Mouse (Mus musculus) cortical plate, adult 2 months (tissue): ENCODE measurements around the gene Tufm. TPM values are rescaled to one million over a fixed set of nuclear protein-coding genes. Genes with fewer than 3 reads are reported as not detected.

ENCODE experiments used
- H3K27ac ChIP-seq: fragments of 200-500 bp; 2 replicates; pipeline ENCODE4 v1.5.1; 2012; ENCODE audit warnings: low read length, control low read depth, inconsistent platforms; ENCODE audit not compliant: insufficient read depth
- H3K4me1 ChIP-seq: fragments of 200-500 bp; 2 replicates; pipeline ENCODE4 v1.6.1; 2011; ENCODE audit warnings: low read length; ENCODE audit not compliant: control insufficient read depth, insufficient read depth
- H3K4me3 ChIP-seq: fragments of 200-500 bp; 2 replicates; pipeline ENCODE4 v1.5.1; 2011; ENCODE audit warnings: mild to moderate bottlenecking, low read length, control low read depth; ENCODE audit not compliant: insufficient read depth
- CTCF ChIP-seq: fragments of 200-500 bp; IDR thresholded peaks from 2 replicates; pipeline ENCODE4 v1.5.1; 2011; ENCODE audit warnings: mild to moderate bottlenecking, control low read depth, low read length; ENCODE audit not compliant: insufficient read depth; ENCODE audit errors: extremely low read depth
- POLR2A ChIP-seq: fragments of 200-500 bp; IDR thresholded peaks from 2 replicates; pipeline ENCODE4 v1.6.1; 2011; ENCODE audit warnings: mild to moderate bottlenecking, low read length, control low read depth; ENCODE audit not compliant: insufficient read depth; ENCODE audit errors: extremely low read depth
- polyA plus RNA-seq: library from polyadenylated mRNA; depleted of rRNA; stranded (reverse); fragments of >200 nt; gene quantifications from 2 replicates; pipeline ENCODE4 v1.2.3, GENCODE M21; 2012; rRNA removed

Gene Tufm
- polyA plus RNA-seq, 1 experiment, result 96.8 TPM

DNA sequence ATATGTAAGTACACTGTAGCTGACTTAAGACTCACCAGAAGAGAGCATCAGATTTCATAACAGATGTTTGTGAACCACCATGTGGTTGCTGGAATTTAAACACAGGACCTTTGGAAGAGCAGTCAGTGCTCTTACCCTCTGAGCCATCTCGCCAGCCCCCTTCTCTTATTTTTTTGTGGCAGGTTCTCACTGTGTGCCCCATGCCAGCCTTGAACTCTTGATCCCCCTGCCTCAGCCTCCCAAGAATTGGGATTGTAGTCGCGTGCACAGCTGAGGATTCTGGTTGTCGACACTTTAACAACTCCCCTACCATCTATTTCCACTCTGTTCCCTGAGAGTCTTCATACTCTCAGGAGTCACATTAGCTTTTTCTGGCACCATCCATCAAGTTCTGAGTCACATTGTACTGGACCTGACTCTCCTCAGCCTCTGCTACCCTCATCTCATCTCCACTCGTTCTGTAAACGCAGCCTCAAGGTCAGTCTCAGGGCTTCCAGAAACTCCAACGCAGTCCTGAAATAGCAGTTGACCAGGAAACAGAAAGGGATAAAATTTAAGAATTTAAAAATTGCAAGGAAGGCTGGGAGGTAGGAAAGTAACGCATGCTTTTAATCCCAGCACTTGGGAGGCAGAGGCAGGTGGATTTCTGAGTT lies 20.1 kb downstream of the Tufm start:
- TF ChIP-seq POLR2A, result no peak
- no peak for TF ChIP-seq CTCF
- no peak overlapping the region for H3K27ac ChIP-seq

DNA sequence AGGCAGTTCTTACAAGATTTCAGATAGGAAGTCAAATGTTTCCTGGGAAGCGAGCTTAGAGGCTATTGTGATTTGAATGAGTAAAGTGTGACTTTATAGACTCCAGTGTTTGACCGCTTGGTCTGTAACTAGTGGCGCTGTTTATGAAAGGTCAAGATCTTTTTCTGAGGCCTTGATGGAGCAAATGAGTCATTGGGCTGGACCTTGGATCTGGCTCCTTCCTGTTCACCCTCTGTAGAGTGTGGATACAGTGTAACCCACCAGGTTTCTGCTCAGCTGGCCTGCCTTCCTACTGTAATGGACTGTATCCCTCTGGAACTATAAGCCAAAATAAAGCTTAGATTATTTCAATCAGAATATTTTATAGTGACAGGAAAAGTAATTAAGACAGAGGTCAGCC lies 24.1 kb downstream of the Tufm start:
- TF ChIP-seq POLR2A (no peak), CTCF (no peak)
- Histone ChIP-seq H3K4me3 (no peak overlapping the region), H3K4me1 (no peaks in the 10 kb centered on the region), H3K27ac (no peak overlapping the region)

More for the DNA sequence above, 20.1 kb downstream of the Tufm start:
- H3K4me3 ChIP-seq, result no peak overlapping the region
- H3K4me1 ChIP-seq, result no peaks in the 10 kb centered on the region

GRCm38 (mm10) chr7:126518261-126518941 lies 31.2 kb downstream of the Tufm start:
- Histone ChIP-seq H3K4me1 (no peaks in the 10 kb centered on the region), H3K27ac (no peak overlapping the region), H3K4me3 (no peak overlapping the region)
- TF ChIP-seq CTCF (no peak), POLR2A (no peak)

DNA sequence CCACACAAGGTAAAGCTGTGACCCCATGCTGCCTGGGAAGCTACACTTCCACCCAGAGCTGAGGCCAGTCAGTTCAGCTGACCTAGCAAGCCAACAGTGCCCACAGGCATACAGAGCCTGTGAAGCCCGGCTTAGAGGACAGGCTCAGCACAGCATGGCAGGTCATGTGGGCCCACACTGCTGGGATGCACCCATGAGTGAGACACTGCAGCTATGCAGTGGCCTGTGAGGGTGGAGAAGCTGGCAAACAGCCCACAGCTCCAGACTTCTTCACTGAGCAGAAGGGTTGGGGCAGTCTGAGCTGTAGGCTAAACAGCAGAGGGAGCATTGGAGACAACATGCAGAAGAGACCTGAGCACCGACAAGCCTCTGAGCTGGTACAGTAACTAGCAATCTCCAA lies 32.4 kb downstream of the Tufm start:
- TF ChIP-seq POLR2A (no peak), CTCF (no peak)
- no peak overlapping the region for H3K27ac ChIP-seq

GRCm38 (mm10) chr7:126523316-126523715 lies 36.2 kb downstream of the Tufm start:
- Histone ChIP-seq H3K4me3 (no peak overlapping the region), H3K4me1 (no peaks in the 10 kb centered on the region), H3K27ac (no peak overlapping the region)
- TF ChIP-seq CTCF, result no peak
- no peak for TF ChIP-seq POLR2A

More for the DNA sequence above, 32.4 kb downstream of the Tufm start:
- Histone ChIP-seq H3K4me3 (no peak overlapping the region), H3K4me1 (no peaks in the 10 kb centered on the region)

- Histone ChIP-seq H3K27ac (no peak overlapping the region), H3K4me1 (no peaks in the 10 kb centered on the region), H3K4me3 (no peak overlapping the region)
- TF ChIP-seq POLR2A (no peak), CTCF (peak; percentile 17; the same call in 1 of the 2 replicates)
Observed at GRCm38 (mm10) chr7:126528166-126528577, 41.0 kb downstream of the Tufm start.

DNA sequence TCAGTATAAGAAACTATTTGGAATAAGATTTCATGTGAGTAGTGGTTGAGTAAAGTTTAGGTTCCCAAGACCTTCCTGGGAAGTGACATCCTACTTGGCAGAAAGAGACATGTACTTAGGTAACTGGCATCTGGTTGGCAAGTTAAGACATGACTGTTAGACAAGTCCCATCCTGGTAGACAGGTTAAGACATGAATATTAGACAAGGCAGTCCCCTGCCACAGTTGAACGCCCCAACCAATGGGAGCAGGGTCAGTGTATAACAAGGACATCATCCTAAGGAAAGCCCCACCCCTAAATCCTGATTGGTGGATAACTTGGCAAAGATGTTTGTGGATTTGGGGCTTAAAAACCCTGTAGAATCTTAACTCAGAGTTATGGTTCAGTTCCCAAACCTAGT lies 46.3 kb downstream of the Tufm start:
- Histone ChIP-seq H3K27ac (no peak overlapping the region), H3K4me3 (no peak overlapping the region), H3K4me1 (no peaks in the 10 kb centered on the region)
- no peak for TF ChIP-seq POLR2A
- no peak for TF ChIP-seq CTCF

DNA sequence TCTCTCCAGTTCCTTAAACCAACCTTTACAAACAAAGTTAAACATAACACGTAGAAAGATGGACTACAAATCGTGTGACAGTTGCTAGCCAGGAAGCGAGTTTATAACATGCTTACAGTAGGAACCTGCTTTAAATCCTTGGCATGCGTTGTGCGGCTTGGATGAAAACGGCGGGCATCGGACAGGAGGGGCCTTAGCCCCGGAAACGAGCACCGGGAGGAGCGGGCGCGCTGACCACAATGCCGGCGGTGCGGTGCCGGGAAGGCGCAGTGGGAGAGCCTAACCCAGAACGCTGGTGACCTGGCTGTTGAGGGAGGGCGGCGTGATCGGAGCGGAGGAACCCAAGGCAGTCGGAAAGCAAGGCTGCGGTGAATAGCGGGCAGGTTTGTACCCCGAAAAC lies 48.6 kb downstream of the Tufm start:
- Histone ChIP-seq H3K4me1 (no peaks in the 10 kb centered on the region), H3K27ac (no peak overlapping the region), H3K4me3 (peak overlapping the region; percentile 20)
- TF ChIP-seq POLR2A (no peak), CTCF (no peak)

DNA sequence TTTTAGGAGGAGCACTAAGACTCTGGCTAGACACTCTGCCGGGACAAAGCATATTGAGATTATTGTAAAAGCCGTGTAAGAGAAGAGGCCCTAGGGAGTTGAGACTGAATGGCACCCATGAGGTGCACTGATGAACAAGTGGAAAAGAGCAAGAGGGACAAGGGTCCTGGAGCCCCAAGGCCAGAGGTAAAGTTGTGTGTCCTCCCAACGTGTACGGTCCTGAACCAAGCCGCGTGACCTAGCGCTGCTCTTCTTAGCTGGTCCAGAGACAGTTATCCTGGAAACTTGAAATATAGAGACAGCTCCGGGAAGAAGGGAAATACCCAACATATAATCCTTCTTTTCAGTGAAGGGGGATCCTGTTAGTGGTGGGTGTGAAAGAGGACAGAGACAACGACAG lies 49.3 kb downstream of the Tufm start:
- no peak for TF ChIP-seq POLR2A
- no peak for TF ChIP-seq CTCF
- no peaks in the 10 kb centered on the region for H3K4me1 ChIP-seq
- H3K4me3 ChIP-seq, result no peak overlapping the region
- H3K27ac ChIP-seq, result no peak overlapping the region

GRCm38 (mm10) chr7:126537820-126538585 lies 50.8 kb downstream of the Tufm start:
- TF ChIP-seq CTCF (peak; percentile 23; the same call in 1 of the 2 replicates), POLR2A (no peak)
- Histone ChIP-seq H3K27ac (no peak overlapping the region), H3K4me3 (no peak overlapping the region), H3K4me1 (no peaks in the 10 kb centered on the region)

Other genes starting within 250 kb of the Tufm start
- 46.1 and 49.2 TPM in 2 replicates for gene Sbk1, start 214.7 kb upstream of the Tufm start, polyA plus RNA-seq
- gene Lat, start 117.8 kb upstream of the Tufm start, polyA plus RNA-seq, result 1.3 and 1.4 TPM in 2 replicates
- gene Spns1, start 109.9 kb upstream of the Tufm start, polyA plus RNA-seq, result 171 and 177 TPM in 2 replicates
- 6.3 and 6.4 TPM in 2 replicates for gene Nfatc2ip, start 90.6 kb upstream of the Tufm start, polyA plus RNA-seq
- 0.36 and 0.79 TPM in 2 replicates for gene Cd19, start 72.5 kb upstream of the Tufm start, polyA plus RNA-seq
- gene Rabep2, start 58.6 kb upstream of the Tufm start, polyA plus RNA-seq, result 21.9 and 23.8 TPM in 2 replicates
- gene Atp2a1, start 24.3 kb upstream of the Tufm start, polyA plus RNA-seq, result 0.52 and 0.57 TPM in 2 replicates
- 63.7 and 66.0 TPM in 2 replicates for gene Sh2b1, start 11.9 kb upstream of the Tufm start, polyA plus RNA-seq
- 119 and 129 TPM in 2 replicates for gene Atxn2l, start 16.1 kb downstream of the Tufm start, polyA plus RNA-seq
- gene Eif3c, start 79.0 kb downstream of the Tufm start, polyA plus RNA-seq, result 102 and 103 TPM in 2 replicates
- 0.84 and 0.93 TPM in 2 replicates for gene Apobr, start 97.6 kb downstream of the Tufm start, polyA plus RNA-seq
- gene Cln3, start 98.5 kb downstream of the Tufm start, polyA plus RNA-seq, result 41.8 and 42.3 TPM in 2 replicates
- 0.19 TPM in 1 of 2 replicates, not detected in the other for gene Il27, start 107.6 kb downstream of the Tufm start, polyA plus RNA-seq
- gene Nupr1, start 143.5 kb downstream of the Tufm start, polyA plus RNA-seq, result 21.6 and 23.1 TPM in 2 replicates
- 38.1 and 43.4 TPM in 2 replicates for gene Sgf29, start 161.9 kb downstream of the Tufm start, polyA plus RNA-seq
- 14.1 and 16.5 TPM in 2 replicates for gene Sult1a1, start 189.1 kb downstream of the Tufm start, polyA plus RNA-seq
- gene Bola2, start 208.0 kb downstream of the Tufm start, polyA plus RNA-seq, result 51.2 and 55.8 TPM in 2 replicates
- gene Slx1b, start 208.4 kb downstream of the Tufm start, polyA plus RNA-seq, result 31.2 and 33.8 TPM in 2 replicates
- 204 and 218 TPM in 2 replicates for gene Coro1a, start 220.4 kb downstream of the Tufm start, polyA plus RNA-seq